Mouse (Mus musculus) gastrocnemius, postnatal 14 days (tissue): Measurements from ENCODE around the gene Scd4. TPM values are rescaled to one million over a fixed set of nuclear protein-coding genes. Genes with fewer than 3 reads are reported as not detected.

Source experiments
- DNase-seq: peaks from one replicate; pipeline ENCODE4 v3.0.0; 2021; ENCODE audit warnings: mixed read lengths
- intact Hi-C: fragments of 180-260 bp; cut with DNase I; formaldehyde crosslinking; loops from one replicate; pipeline ENCODE4 v1.15.1; 2025; ENCODE audit warnings: low total_unique reads
- long read RNA-seq, 2 experiments: library from polyadenylated mRNA; stranded (forward); transcript quantifications; one replicate each; pipeline ENCODE4 v2.0.0; 2021
- total RNA-seq, 2 experiments: library from RNA; stranded (reverse); gene quantifications; 2 replicates each; pipeline ENCODE4 v1.2.3; 2021

Scd4 gene
- total RNA-seq, result under 1 TPM; 0.24 to 0.29 TPM
- long read RNA-seq, experiment 1, result 0 reads
- long read RNA-seq, experiment 2, result 0 reads

- DNase-seq, result no peak
- intact Hi-C loops, result no loop called here
Observed at GRCm38 (mm10) chr19:44332833-44333623, at the start of gene Scd4. Gene Scd4, plus strand, starts transcription at chr19:44333092.

- intact Hi-C loops, result no loop called here
- no peak for DNase-seq
Observed at GRCm38 (mm10) chr19:44283157-44284024, 49.5 kb upstream of the Scd4 start.

GRCm38 (mm10) chr19:44284025-44284695 is 48.7 kb upstream of the Scd4 start:
- peak; percentile 91 for DNase-seq
- intact Hi-C loops, result no loop called here

GRCm38 (mm10) chr19:44284723-44285122 is 48.2 kb upstream of the Scd4 start:
- no peak for DNase-seq
- intact Hi-C loops, result no loop called here

GRCm38 (mm10) chr19:44285554-44285953 is 47.3 kb upstream of the Scd4 start:
- intact Hi-C loops, result no loop called here
- no peak for DNase-seq

- DNase-seq, result no peak
- intact Hi-C loops, result no loop called here
Observed at GRCm38 (mm10) chr19:44286109-44286508, 46.8 kb upstream of the Scd4 start.

- no peak for DNase-seq
- intact Hi-C loops, result no loop called here
Observed at GRCm38 (mm10) chr19:44287415-44288110, 45.3 kb upstream of the Scd4 start.

- no peak for DNase-seq
- intact Hi-C loops, result no loop called here
Observed at GRCm38 (mm10) chr19:44292083-44292482, 40.8 kb upstream of the Scd4 start.

GRCm38 (mm10) chr19:44292483-44292882 is 40.4 kb upstream of the Scd4 start:
- intact Hi-C loops, result no loop called here
- no peak for DNase-seq

GRCm38 (mm10) chr19:44292941-44293768 is 39.7 kb upstream of the Scd4 start, which contains the start of gene Scd2:
Gene Scd2, plus strand, starts transcription at chr19:44293674.
- intact Hi-C loops, result no loop called here
- DNase-seq, result no peak

GRCm38 (mm10) chr19:44293769-44294551 is 38.9 kb upstream of the Scd4 start:
- peak; percentile 87 for DNase-seq
- intact Hi-C loops, result loop anchor here (2.0 kb wide), 1 partner anchor 47 kb away; no protein-coding TSS in a partner anchor

- intact Hi-C loops, result loop anchor here (2.0 kb wide), 1 partner anchor 48 kb away; no protein-coding TSS in a partner anchor
- peak; percentile 86 for DNase-seq
Observed at GRCm38 (mm10) chr19:44294588-44295041, 38.3 kb upstream of the Scd4 start.

GRCm38 (mm10) chr19:44295251-44295650 is 37.6 kb upstream of the Scd4 start:
- DNase-seq, result peak; percentile 31
- intact Hi-C loops, result loop anchor here (2.0 kb wide), 1 partner anchor 48 kb away; no protein-coding TSS in a partner anchor

GRCm38 (mm10) chr19:44295741-44296140 is 37.2 kb upstream of the Scd4 start:
- intact Hi-C loops, result loop anchor here (2.0 kb wide), 1 partner anchor 49 kb away; no protein-coding TSS in a partner anchor
- peak; percentile 86 for DNase-seq

- intact Hi-C loops, result no loop called here
Observed at GRCm38 (mm10) chr19:44296186-44296585, 36.7 kb upstream of the Scd4 start.

GRCm38 (mm10) chr19:44297068-44297760 is 35.7 kb upstream of the Scd4 start:
- DNase-seq, result no peak
- intact Hi-C loops, result no loop called here

More at GRCm38 (mm10) chr19:44296186-44296585, 36.7 kb upstream of the Scd4 start:
- no peak for DNase-seq

GRCm38 (mm10) chr19:44297862-44298261 is 35.0 kb upstream of the Scd4 start:
- intact Hi-C loops, result no loop called here
- no peak for DNase-seq
